Mouse (Mus musculus): ENCODE data around the gene Fcamr. TPM values are rescaled to one million over a fixed set of nuclear protein-coding genes. Genes with fewer than 3 reads are reported as not detected.

The Fcamr gene
- polyA plus RNA-seq, 1 experiment from 2014 or later: 0.18 TPM

Other genes starting within 250 kb of the Fcamr start
- 0.10 TPM in 1 of 2 replicates, not detected in the other for gene Zp3r, start 171.3 kb upstream of the Fcamr start, polyA plus RNA-seq (2015; fragmentation: Nextera tagmentation; extraction: Ambion mirVana)
- gene C4bp, start 139.3 kb upstream of the Fcamr start, polyA plus RNA-seq (2015; fragmentation: Nextera tagmentation; extraction: Ambion mirVana): 2.4 and 2.6 TPM in 2 replicates
- not detected in 2 replicates for gene Gm29427, start 85.1 kb upstream of the Fcamr start, polyA plus RNA-seq (2015; fragmentation: Nextera tagmentation; extraction: Ambion mirVana)
- 10.2 and 10.5 TPM in 2 replicates for gene Yod1, start 83.6 kb upstream of the Fcamr start, polyA plus RNA-seq (2015; fragmentation: Nextera tagmentation; extraction: Ambion mirVana)
- 10.8 and 11.2 TPM in 2 replicates for gene Pfkfb2, start 71.6 kb upstream of the Fcamr start, polyA plus RNA-seq (2015; fragmentation: Nextera tagmentation; extraction: Ambion mirVana)
- gene AA986860, start 68.9 kb upstream of the Fcamr start, polyA plus RNA-seq (2015; fragmentation: Nextera tagmentation; extraction: Ambion mirVana): 58.1 and 62.2 TPM in 2 replicates
- gene Pigr, start 25.8 kb downstream of the Fcamr start, polyA plus RNA-seq (2015; fragmentation: Nextera tagmentation; extraction: Ambion mirVana): 0.96 and 2.5 TPM in 2 replicates
- 2.8 and 5.7 TPM in 2 replicates for gene Fcmr, start 64.8 kb downstream of the Fcamr start, polyA plus RNA-seq (2015; fragmentation: Nextera tagmentation; extraction: Ambion mirVana)
- not detected in 2 replicates for gene Il24, start 86.6 kb downstream of the Fcamr start, polyA plus RNA-seq (2015; fragmentation: Nextera tagmentation; extraction: Ambion mirVana)
- gene Il20, start 110.5 kb downstream of the Fcamr start, polyA plus RNA-seq (2015; fragmentation: Nextera tagmentation; extraction: Ambion mirVana): not detected in 2 replicates
- gene Il19, start 139.2 kb downstream of the Fcamr start, polyA plus RNA-seq (2015; fragmentation: Nextera tagmentation; extraction: Ambion mirVana): 0.20 and 0.33 TPM in 2 replicates
- gene Il10, start 218.9 kb downstream of the Fcamr start, polyA plus RNA-seq (2015; fragmentation: Nextera tagmentation; extraction: Ambion mirVana): not detected in 2 replicates

All from intestine, embryonic 15.5 days (tissue).